Mouse (Mus musculus) forebrain, postnatal 0 days (tissue): Measurements from ENCODE around the gene Tmem242. TPM values are rescaled to one million over a fixed set of nuclear protein-coding genes. Genes with fewer than 3 reads are reported as not detected.

Source experiments
- ATAC-seq: fragments of 200-750 bp; cut with Nextera tagmentation; 2 replicates; pipeline ENCODE4 v1.8.0; 2017; ENCODE audit warnings: mild to moderate bottlenecking, moderate library complexity
- DNase-seq: peaks from one replicate; pipeline ENCODE4 v3.0.0-alpha.2; 2015
- H3K27ac ChIP-seq: fragments of 300-500 bp; sonication (generic); 2 replicates; pipeline ENCODE4 v1.5.1; 2014; ENCODE audit warnings: low read depth, mild to moderate bottlenecking, antibody characterized with exemption, low read length, moderate library complexity, mixed read lengths
- H3K27me3 ChIP-seq: fragments of 300-500 bp; sonication (generic); 2 replicates; pipeline ENCODE4 v1.6.1; 2014; ENCODE audit warnings: mild to moderate bottlenecking, low read length, mixed read lengths; ENCODE audit not compliant: insufficient read depth
- H3K36me3 ChIP-seq: fragments of 300-500 bp; sonication (generic); 2 replicates; pipeline ENCODE4 v1.6.1; 2014; ENCODE audit warnings: mild to moderate bottlenecking, moderate library complexity; ENCODE audit not compliant: insufficient read depth
- H3K4me1 ChIP-seq: fragments of 300-500 bp; sonication (generic); 2 replicates; pipeline ENCODE4 v1.6.1; 2014; ENCODE audit warnings: antibody characterized with exemption; ENCODE audit not compliant: insufficient read depth
- H3K4me2 ChIP-seq: fragments of 300-500 bp; sonication (generic); 2 replicates; pipeline ENCODE4 v1.6.1; 2014; ENCODE audit warnings: low read depth, mild to moderate bottlenecking, moderate library complexity
- H3K4me3 ChIP-seq: fragments of 300-500 bp; sonication (generic); 2 replicates; pipeline ENCODE4 v1.5.1; 2014; ENCODE audit warnings: low read depth, low read length, mixed read lengths
- H3K9ac ChIP-seq: fragments of 300-500 bp; sonication (generic); 2 replicates; pipeline ENCODE4 v1.6.1; 2014; ENCODE audit warnings: mild to moderate bottlenecking
- H3K9me3 ChIP-seq: fragments of 300-500 bp; sonication (generic); 2 replicates; pipeline ENCODE4 v1.6.1; 2016; ENCODE audit warnings: low read length
- CTCF ChIP-seq: sonication (generic); IDR thresholded peaks from 2 replicates; pipeline ENCODE4 v1.5.1; 2016; ENCODE audit warnings: antibody characterized with exemption, control low read depth, low read depth
- WGBS: fragments of 180-500 bp; shearing (Covaris S2); extraction: QIAGEN DNeasy Blood & Tissue Kit; methylation state at CpG from one replicate; pipeline ENCODE4 v1.1.7; 2014; 5-methylcytosine and 5-hydroxymethylcytosine counted together
- polyA plus RNA-seq: library from polyadenylated mRNA; unstranded; fragments of >200 nt; fragmentation: Nextera tagmentation; extraction: Ambion mirVana; gene quantifications from 2 replicates; pipeline ENCODE4 v1.2.1, GENCODE M21; 2015
- total RNA-seq: library from RNA; depleted of rRNA; stranded (reverse); fragments of >200 nt; gene quantifications from 2 replicates; pipeline ENCODE4 v1.2.3, GENCODE M21; 2014

Tmem242 gene
- total and polyA plus RNA-seq, 2 experiments from 2014 or later: 96.4 to 123 TPM

GRCm38 (mm10) chr17:5397148-5398007 is 42.7 kb downstream of the Tmem242 start:
- peak; percentile 94 for DNase-seq
- peak; percentile 82 for ATAC-seq
- Histone ChIP-seq H3K27ac (no peak overlapping the region), H3K27me3 (no peaks in the 10 kb centered on the region), H3K36me3 (no peaks in the 10 kb centered on the region), H3K4me2 (peak overlapping the region; percentile 29), H3K9me3 (0 out of 2 replicates have a peak, but pooled peaks cover 4% of the 10 kb centered on the region), H3K9ac (no peak overlapping the region), H3K4me1 (no peaks in the 10 kb centered on the region), H3K4me3 (no peak overlapping the region)
- peak; percentile 100 for TF ChIP-seq CTCF
- 29% methylated on average over 33 of the region's 33 CpGs for WGBS

GRCm38 (mm10) chr17:5396213-5396612 is 43.8 kb downstream of the Tmem242 start:
- Histone ChIP-seq H3K4me2 (no peak overlapping the region), H3K9ac (no peak overlapping the region), H3K27ac (no peak overlapping the region), H3K4me1 (no peaks in the 10 kb centered on the region), H3K4me3 (no peak overlapping the region), H3K36me3 (no peaks in the 10 kb centered on the region), H3K9me3 (0 out of 2 replicates have a peak, but pooled peaks cover 4% of the 10 kb centered on the region), H3K27me3 (no peaks in the 10 kb centered on the region)
- ATAC-seq (no peak), DNase-seq (no peak)
- WGBS: 52% methylated on average over 5 of the region's 5 CpGs
- no peak for TF ChIP-seq CTCF

- Histone ChIP-seq H3K4me1 (no peaks in the 10 kb centered on the region), H3K9me3 (0 out of 2 replicates have a peak, but pooled peaks cover 4% of the 10 kb centered on the region), H3K4me2 (no peak overlapping the region), H3K36me3 (no peaks in the 10 kb centered on the region), H3K27me3 (no peaks in the 10 kb centered on the region), H3K9ac (no peak overlapping the region), H3K27ac (no peak overlapping the region), H3K4me3 (no peak overlapping the region)
- no peak for TF ChIP-seq CTCF
- no peak for ATAC-seq
- 91% methylated on average over 16 of the region's 16 CpGs for WGBS
- DNase-seq: no peak
These were observed 44.4 kb downstream of the Tmem242 start for GRCm38 (mm10) chr17:5395454-5396205.

- no peak for ATAC-seq
- Histone ChIP-seq H3K9ac (no peak overlapping the region), H3K4me3 (no peak overlapping the region), H3K4me2 (no peak overlapping the region), H3K9me3 (0 out of 2 replicates have a peak, but pooled peaks cover 4% of the 10 kb centered on the region), H3K27me3 (no peaks in the 10 kb centered on the region), H3K27ac (no peak overlapping the region), H3K4me1 (no peaks in the 10 kb centered on the region), H3K36me3 (no peaks in the 10 kb centered on the region)
- DNase-seq: no peak
- TF ChIP-seq CTCF: no peak
- WGBS: 29% methylated on average over 10 of the region's 10 CpGs
These were observed 49.4 kb downstream of the Tmem242 start for GRCm38 (mm10) chr17:5390682-5391081.

- Histone ChIP-seq H3K4me2 (no peak overlapping the region), H3K9ac (no peak overlapping the region), H3K4me3 (no peak overlapping the region), H3K36me3 (no peaks in the 10 kb centered on the region), H3K27ac (no peak overlapping the region), H3K9me3 (0 out of 2 replicates have a peak, but pooled peaks cover 3% of the 10 kb centered on the region), H3K4me1 (no peaks in the 10 kb centered on the region), H3K27me3 (no peaks in the 10 kb centered on the region)
- DNase-seq (no peak), ATAC-seq (no peak)
- TF ChIP-seq CTCF: no peak
- 59% methylated on average over 3 of the region's 3 CpGs for WGBS
These were observed 51.7 kb downstream of the Tmem242 start for GRCm38 (mm10) chr17:5388351-5388750.

- Histone ChIP-seq H3K27ac (no peak overlapping the region), H3K9me3 (no peaks in the 10 kb centered on the region), H3K36me3 (no peaks in the 10 kb centered on the region), H3K4me2 (no peak overlapping the region), H3K27me3 (no peaks in the 10 kb centered on the region), H3K4me1 (no peaks in the 10 kb centered on the region), H3K9ac (no peak overlapping the region), H3K4me3 (no peak overlapping the region)
- DNase-seq (no peak), ATAC-seq (no peak)
- WGBS: 81% methylated on average over 12 of the region's 12 CpGs
- TF ChIP-seq CTCF: no peak
These were observed 53.0 kb downstream of the Tmem242 start for GRCm38 (mm10) chr17:5386885-5387545.
